Mouse (Mus musculus) testis, adult 2 months (tissue): ENCODE results near the gene Prickle1.

Experiments
- CTCF ChIP-seq: fragments of 200-500 bp; IDR thresholded peaks from 2 replicates; pipeline ENCODE4 v1.5.1; 2012; ENCODE audit warnings: low read depth, mild to moderate bottlenecking, inconsistent platforms, low read length, moderate library complexity; ENCODE audit not compliant: control insufficient read depth, insufficient read depth, insufficient replicate concordance
- POLR2A ChIP-seq: fragments of 200-500 bp; IDR thresholded peaks from 2 replicates; pipeline ENCODE4 v1.6.1; 2012; ENCODE audit warnings: low read depth, mild to moderate bottlenecking, inconsistent platforms, low read length, moderate library complexity; ENCODE audit not compliant: control insufficient read depth

DNA sequence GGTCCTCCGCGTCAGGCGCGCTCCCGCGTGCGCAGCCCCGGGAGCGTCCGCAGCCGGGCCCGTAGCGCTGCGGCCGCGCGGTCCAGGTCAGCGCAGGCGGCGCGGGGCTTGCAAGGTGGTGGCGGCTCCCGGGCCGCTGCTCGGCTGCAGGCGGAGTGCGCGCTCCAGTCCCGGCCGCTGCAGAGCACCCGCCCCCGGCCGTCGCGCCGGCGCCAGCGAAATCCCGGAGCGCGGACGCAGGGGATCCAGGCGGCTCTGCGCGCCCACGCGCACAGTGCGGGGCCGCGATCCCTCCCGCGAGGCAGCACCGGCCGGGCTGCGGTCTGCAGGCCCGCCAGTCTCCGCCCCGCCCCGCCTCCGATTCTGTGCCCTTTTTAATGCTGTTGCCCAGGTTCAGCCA is at the start of gene Prickle1:
- TF ChIP-seq CTCF (no peak), POLR2A (peak; percentile 61)
